Mouse (Mus musculus): ENCODE data around the gene Gipc3. TPM values are rescaled to one million over a fixed set of nuclear protein-coding genes. Genes with fewer than 3 reads are reported as not detected.
A peak's percentile ranks its signal among the peaks of the same experiment; 100 is the strongest.

The Gipc3 gene
- total RNA-seq, 2 experiments from 2014 or later: 1.8 TPM

GRCm38 (mm10) chr10:81322444-81322843 is 20.6 kb downstream of the Gipc3 start:
- no peak for DNase-seq (ENCODE audit: low spot score in 2 of 2)

- no peak for DNase-seq (ENCODE audit: low spot score in 2 of 2)
Observed at GRCm38 (mm10) chr10:81321436-81321835, 21.6 kb downstream of the Gipc3 start.

- peak; percentile 99 to 100 for DNase-seq (ENCODE audit: low spot score in 2 of 2)
Observed at GRCm38 (mm10) chr10:81320550-81321347, 22.3 kb downstream of the Gipc3 start, which contains the start of gene Cactin. Cactin (plus strand) TSS chr10:81321103.

DNA sequence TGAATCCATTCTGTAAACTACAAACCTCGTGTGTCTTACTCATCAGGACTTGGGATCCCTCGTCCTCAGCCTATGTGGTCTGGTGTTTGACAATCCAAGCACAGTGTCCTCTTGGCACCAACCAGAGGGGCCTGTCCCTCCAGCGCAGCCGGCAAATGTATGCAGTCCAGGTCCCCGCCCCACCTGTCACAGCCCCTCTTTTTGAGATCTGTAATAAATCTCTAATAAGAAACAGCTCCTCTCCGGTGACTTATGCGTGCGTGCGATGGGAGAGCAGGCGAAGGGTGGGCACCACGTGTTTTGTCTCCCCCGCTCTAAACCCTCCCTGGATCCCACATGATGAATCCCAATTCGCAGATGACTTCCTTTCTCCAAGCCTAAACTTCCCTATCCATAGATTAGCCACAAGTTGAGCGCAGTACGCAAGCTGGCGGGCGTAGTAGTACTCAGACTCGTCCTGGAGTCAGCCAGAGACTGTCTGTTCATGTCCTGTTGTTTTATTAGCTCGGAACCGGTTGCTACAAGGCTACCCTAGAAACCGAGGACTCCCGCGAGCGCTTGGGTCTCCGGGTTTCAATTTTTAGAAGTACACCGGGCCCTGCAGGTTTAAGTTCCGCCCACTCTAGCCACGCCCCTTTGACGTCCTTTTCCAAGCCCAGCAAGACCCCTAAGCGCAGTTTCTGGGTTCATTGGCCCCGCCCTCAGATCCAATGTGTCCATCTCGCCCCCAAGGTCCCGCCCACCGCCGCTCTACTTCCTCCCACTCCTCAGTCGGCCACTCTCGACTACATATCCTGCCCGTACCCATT is 23.1 kb downstream of the Gipc3 start:
- DNase-seq (ENCODE audit: low spot score in 2 of 2): no peak

DNA sequence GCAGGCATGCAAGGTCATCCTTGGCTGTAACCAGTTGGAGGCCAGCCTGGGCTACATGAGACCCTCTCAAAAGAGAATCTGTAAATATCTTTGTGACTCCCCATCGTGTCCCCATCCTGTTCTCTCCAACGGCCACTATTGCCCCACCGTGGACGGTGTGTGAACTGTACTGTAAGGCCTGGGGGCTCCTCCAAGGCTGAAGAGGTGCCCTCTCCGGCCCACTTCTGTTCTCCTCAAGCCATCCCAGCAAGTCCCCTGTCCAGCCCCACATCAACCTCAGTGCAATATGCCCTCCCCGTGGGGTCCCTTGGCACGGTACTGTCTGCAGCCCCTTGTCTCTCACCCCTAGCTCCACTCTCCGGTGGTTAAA is 23.8 kb downstream of the Gipc3 start:
- DNase-seq (ENCODE audit: low spot score in 2 of 2): no peak

DNA sequence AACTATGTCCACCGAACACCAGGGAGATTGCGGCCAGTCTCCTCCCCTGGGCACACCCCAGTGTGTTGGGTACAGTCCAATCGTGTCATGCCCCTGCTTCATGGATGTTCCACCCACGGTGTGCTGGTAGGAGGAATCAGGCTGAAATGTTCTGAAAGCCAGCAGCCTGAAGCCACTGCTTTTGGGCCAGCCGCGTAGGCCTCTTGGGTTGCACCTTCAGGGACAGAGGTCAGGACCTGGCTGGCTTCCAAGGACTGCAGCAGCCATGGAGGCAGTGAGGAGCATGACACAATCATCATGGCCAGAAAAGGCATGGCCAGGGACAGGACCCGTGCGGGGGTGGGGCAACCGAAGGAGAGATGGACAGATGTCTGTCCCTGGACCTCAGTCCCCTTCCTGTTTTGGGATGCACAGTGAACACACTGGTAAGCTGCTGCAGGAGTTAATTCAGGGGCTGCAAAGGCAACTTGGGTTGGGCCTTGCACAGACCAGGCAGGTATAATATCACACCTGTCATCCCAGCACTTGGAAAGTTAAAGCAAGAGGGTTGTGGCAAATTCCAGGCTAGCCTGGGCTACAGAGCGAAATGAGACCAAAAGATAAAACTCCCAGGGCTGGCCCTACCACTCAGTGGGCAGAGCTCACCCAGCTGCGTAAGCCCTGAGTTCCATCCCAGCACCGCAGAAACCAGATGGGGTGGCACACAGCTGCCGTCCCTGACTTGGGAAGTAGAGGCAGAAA is 24.3 kb downstream of the Gipc3 start:
- no peak for DNase-seq (ENCODE audit: low spot score in 2 of 2)

DNA sequence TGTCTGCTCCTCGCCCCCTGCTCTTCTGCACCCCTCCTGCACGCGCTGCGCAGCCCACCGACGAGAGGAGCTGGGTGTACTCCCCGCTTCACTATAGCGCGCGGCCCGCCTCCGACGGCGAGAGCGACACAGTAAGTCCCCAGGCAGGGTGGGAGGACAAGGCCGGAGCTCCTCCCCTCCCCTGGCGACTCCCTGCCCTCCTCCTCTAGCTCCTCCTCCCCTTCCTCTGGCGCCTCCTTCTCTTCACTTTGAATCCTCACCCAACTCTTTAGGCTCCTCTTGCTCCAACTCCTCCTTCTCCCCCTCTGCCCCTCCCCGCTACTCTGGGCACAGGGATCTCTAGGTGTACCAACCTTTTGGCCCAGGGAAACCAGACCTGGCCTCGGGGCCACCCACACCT is 25.8 kb downstream of the Gipc3 start:
- DNase-seq (ENCODE audit: low spot score in 2 of 2): no peak

- no peak for DNase-seq (ENCODE audit: low spot score in 2 of 2)
Observed at GRCm38 (mm10) chr10:81316338-81317060, 26.6 kb downstream of the Gipc3 start.

DNA sequence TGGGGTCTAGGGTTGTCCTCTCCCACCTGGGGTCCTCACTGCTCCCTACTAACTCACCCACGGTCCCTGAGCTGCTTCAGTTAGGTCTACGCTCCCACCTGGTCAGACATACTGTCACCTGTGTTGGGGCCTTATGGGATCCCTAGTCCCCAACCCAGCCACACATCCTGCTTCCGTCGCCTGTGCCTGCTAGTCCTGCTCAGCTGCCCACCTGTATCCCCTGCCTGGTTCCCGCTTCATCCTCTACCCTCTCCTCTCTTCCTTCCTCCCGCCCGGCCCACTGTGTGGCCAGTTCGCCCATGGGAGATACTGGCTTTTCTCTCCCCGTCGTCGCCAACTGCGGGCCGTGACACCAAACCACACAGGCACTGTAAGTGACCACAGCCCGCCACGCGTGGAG is 27.5 kb downstream of the Gipc3 start:
- DNase-seq (ENCODE audit: low spot score in 2 of 2): no peak

GRCm38 (mm10) chr10:81314201-81314600 is 28.9 kb downstream of the Gipc3 start:
- DNase-seq (ENCODE audit: low spot score in 2 of 2): no peak

GRCm38 (mm10) chr10:81313581-81313980 is 29.5 kb downstream of the Gipc3 start:
- DNase-seq (ENCODE audit: low spot score in 2 of 2): no peak

- DNase-seq (ENCODE audit: low spot score in 2 of 2): no peak
Observed at GRCm38 (mm10) chr10:81309571-81309970, 33.5 kb downstream of the Gipc3 start.

DNA sequence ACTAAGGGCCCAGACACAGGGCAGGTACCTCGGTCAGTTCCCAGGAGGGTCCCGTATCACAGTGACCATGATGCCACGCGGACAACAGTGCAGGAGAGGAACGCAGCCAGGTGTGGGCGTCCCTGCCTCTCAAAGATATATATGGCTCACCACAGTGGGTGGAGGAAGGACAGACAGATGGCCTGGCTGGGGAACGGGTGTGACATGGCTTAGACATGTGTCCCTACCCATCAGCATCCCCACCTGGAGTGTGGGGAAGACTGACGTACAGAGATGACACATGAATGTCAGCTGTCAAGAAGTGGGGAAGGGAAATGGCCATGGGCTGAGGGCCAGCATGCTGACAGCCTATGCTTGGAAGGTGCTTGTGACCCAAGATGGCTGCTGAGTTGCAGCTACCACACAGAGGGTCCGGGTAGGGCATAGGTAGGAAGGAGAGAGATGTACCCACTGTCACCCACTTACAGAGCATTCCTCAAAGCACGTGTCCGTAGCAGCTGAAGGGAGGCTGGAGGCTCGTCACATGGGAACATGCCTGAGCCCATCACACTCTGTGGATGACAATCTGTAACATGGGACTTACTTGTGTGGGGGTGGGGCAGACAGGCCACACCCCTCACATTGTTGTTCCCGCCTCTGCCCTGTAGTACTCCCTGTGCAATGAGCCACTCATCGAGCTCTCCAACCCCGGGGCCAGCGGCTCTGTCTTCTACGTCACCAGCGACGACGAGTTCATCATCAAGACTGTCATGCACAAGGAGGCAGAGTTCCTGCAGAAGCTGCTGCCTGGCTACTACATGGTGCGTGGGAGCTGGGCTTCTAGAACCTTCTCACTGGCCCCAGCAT is 36.0 kb downstream of the Gipc3 start:
- peak; percentile 37 to 65 for DNase-seq (ENCODE audit: low spot score in 2 of 2)

DNA sequence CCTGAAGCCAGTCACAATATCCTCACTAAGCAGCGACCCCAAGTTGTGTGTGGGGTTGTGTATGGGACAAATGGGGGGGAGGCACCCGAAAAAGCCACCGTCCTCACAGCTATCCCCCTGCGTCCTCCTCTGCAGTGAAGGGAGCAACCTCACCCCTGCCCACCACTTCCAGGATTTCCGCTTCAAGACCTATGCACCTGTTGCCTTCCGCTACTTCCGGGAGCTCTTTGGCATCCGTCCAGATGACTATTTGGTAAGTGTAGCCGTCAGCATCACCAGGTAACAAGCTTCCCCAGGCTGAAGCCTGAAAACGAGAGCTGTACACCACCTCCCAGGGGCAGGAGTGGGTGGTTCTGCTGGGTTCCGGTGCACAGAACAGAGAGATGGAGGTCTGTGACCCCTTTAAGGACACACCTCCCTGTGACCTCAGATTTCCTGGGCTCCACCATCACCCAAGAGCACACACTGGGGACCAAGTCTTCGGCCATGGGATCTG is 36.8 kb downstream of the Gipc3 start:
- no peak for DNase-seq (ENCODE audit: low spot score in 2 of 2)

GRCm38 (mm10) chr10:81305663-81306062 is 37.4 kb downstream of the Gipc3 start:
- DNase-seq (ENCODE audit: low spot score in 2 of 2): no peak

- no peak for DNase-seq (ENCODE audit: low spot score in 2 of 2)
Observed at GRCm38 (mm10) chr10:81304597-81305238, 38.3 kb downstream of the Gipc3 start.

GRCm38 (mm10) chr10:81303761-81304160 is 39.3 kb downstream of the Gipc3 start:
- DNase-seq (ENCODE audit: low spot score in 2 of 2): no peak

GRCm38 (mm10) chr10:81303258-81303657 is 39.8 kb downstream of the Gipc3 start:
- no peak for DNase-seq (ENCODE audit: low spot score in 2 of 2)

DNA sequence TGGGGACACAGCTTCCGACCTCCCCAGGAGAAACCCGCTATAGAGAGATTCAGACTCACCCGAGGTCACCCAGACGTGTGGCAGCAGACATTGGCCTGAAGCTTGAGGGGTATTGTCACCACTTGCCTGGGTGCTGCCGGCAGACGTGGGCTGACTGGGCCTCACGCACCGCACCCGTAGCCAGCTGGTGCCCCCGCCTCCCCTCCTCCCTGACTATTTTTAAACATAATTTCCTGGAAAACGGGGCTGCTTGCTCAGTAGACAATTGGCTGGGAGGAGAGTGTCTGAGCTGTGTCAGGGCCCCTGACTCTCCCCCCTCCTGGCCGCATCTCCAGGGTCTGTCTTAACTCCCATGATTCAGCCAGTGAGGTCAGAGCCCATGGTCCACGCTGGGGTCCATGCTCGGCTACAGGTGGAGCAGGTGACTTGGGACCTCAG is 40.3 kb downstream of the Gipc3 start:
- peak; percentile 72 to 74 for DNase-seq (ENCODE audit: low spot score in 2 of 2)
